Comparison of ENCODE assay signal across 13 mouse cellular contexts in the genomic region with DNA sequence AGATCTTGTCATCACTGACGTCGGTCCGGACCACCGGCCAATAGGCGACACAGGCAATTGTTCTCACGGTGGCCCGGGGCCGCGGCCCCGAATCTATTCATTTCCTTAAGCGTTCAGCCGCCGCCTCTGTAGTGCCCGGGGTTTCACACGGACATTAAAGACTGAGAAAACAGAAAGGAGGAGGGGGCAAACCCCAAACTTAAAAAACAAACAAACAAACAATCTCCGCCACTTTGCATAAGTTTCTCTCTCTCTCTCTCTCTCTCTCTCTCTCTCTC. TPM values are rescaled to one million over a fixed set of nuclear protein-coding genes. Genes with fewer than 3 reads are reported as not detected.
DNase-seq lines count a peak whose midpoint lies in the region; ATAC-seq and TF ChIP-seq lines count a peak whose summit lies in the region.
"Had no signal": no experiment of that assay in that cellular context is flagged by ENCODE, and none has a peak within 500 bp of the region (broad histone marks: within the 10 kb centered on the region; RNA-seq: fewer than 3 reads in every experiment).

No protein-coding gene starts in this region.

- H3K9ac ChIP-seq in forebrain, embryonic 16.5 days (replicated peaks; ENCODE audit: low read depth, low read length) = no peak overlapping the region
- H3K9ac ChIP-seq in midbrain, embryonic 15.5 days = no peak overlapping the region
- H3K9ac ChIP-seq in heart, embryonic 12.5 days = no peak overlapping the region
- H3K9ac ChIP-seq: limb, embryonic 13.5 days had no signal

- peak overlapping the region; percentile 48 for H3K4me2 ChIP-seq in forebrain, embryonic 16.5 days (ENCODE audit: low read length)
- H3K4me2 ChIP-seq in midbrain, embryonic 15.5 days = peak overlapping the region; percentile 66
- no peak overlapping the region for H3K4me2 ChIP-seq in heart, embryonic 12.5 days

- no peaks in the 10 kb centered on the region for H3K9me3 ChIP-seq in forebrain, embryonic 16.5 days (ENCODE audit: control insufficient read depth, low read length)
- no peaks in the 10 kb centered on the region for H3K9me3 ChIP-seq in midbrain, embryonic 15.5 days
- no peaks in the 10 kb centered on the region for H3K9me3 ChIP-seq in heart, embryonic 12.5 days (replicated peaks)
- H3K9me3 ChIP-seq: limb, embryonic 13.5 days had no signal

- H3K27me3 ChIP-seq in forebrain, embryonic 16.5 days (replicated peaks; ENCODE audit: control insufficient read depth, insufficient read depth, low read length) = peaks cover 60% of the 10 kb centered on the region
- peaks cover 58% of the 10 kb centered on the region for H3K27me3 ChIP-seq in midbrain, embryonic 15.5 days (replicated peaks)
- peaks cover 9% of the 10 kb centered on the region; the same call in 1 of the 2 replicates for H3K27me3 ChIP-seq in thymus, adult 2 months (ENCODE audit: control insufficient read depth, insufficient read depth, low read length)
- peaks cover 88% of the 10 kb centered on the region for H3K27me3 ChIP-seq in heart, embryonic 12.5 days (replicated peaks)

- ATAC-seq in forebrain, embryonic 16.5 days = peak; percentile 41; the same call in 1 of the 2 replicates
- ATAC-seq in midbrain, embryonic 15.5 days (replicated peaks) = peak; percentile 69
- ATAC-seq in heart, embryonic 12.5 days (ENCODE audit: insufficient number of reproducible peaks, low FRiP score) = no peak
- ATAC-seq: CD4-positive, CD25-positive, alpha-beta regulatory T cell, adult 4 months had no signal

- no peak for TF ChIP-seq POLR2A in thymus, adult 2 months (IDR thresholded peaks at IDR 0.05; ENCODE audit: control insufficient read depth, extremely low read depth, insufficient read depth, low read length, poor library complexity)

- no peaks in the 10 kb centered on the region for H3K36me3 ChIP-seq in forebrain, embryonic 16.5 days (ENCODE audit: control insufficient read depth, insufficient read depth)
- H3K36me3 ChIP-seq in midbrain, embryonic 15.5 days (replicated peaks) = no peaks in the 10 kb centered on the region
- H3K36me3 ChIP-seq in thymus, adult 2 months (ENCODE audit: control insufficient read depth, insufficient read depth, low read length) = no peaks in the 10 kb centered on the region
- H3K36me3 ChIP-seq in heart, embryonic 12.5 days = no peaks in the 10 kb centered on the region
- H3K36me3 ChIP-seq: limb, embryonic 13.5 days had no signal

- H3K4me1 ChIP-seq in forebrain, embryonic 16.5 days (replicated peaks; ENCODE audit: control insufficient read depth, insufficient read depth, low read length) = peaks cover 15% of the 10 kb centered on the region
- peaks cover 16% of the 10 kb centered on the region for H3K4me1 ChIP-seq in midbrain, embryonic 15.5 days
- no peaks in the 10 kb centered on the region for H3K4me1 ChIP-seq in thymus, adult 2 months (replicated peaks; ENCODE audit: control insufficient read depth, insufficient read depth, low read length)
- H3K4me1 ChIP-seq in heart, embryonic 12.5 days (replicated peaks) = peaks cover 15% of the 10 kb centered on the region; the same call in 1 of the 2 replicates

- no peak for TF ChIP-seq CTCF in thymus, adult 2 months (IDR thresholded peaks at IDR 0.05; ENCODE audit: borderline replicate concordance, control insufficient read depth, extremely low read depth, insufficient read depth, low read length, poor library complexity)

- under 1% methylated on average over 16 of the region's 16 CpGs for whole genome bisulfite sequencing in forebrain, embryonic 16.5 days
- under 1% methylated on average over 16 of the region's 16 CpGs for WGBS in midbrain, embryonic 15.5 days
- 9% methylated on average over 16 of the region's 16 CpGs for WGBS in thymus, adult 2 months
- WGBS in heart, embryonic 12.5 days = 0% methylated on average over 15 of the region's 16 CpGs

- H3K27ac ChIP-seq in forebrain, embryonic 16.5 days (ENCODE audit: low read length) = peak overlapping the region; percentile 83; the same call in 1 of the 2 replicates
- peak overlapping the region; percentile 81 for H3K27ac ChIP-seq in midbrain, embryonic 15.5 days
- H3K27ac ChIP-seq in thymus, adult 2 months (ENCODE audit: control insufficient read depth, insufficient read depth, low read length) = no peak overlapping the region
- H3K27ac ChIP-seq in heart, embryonic 12.5 days (ENCODE audit: poor library complexity, severe bottlenecking) = no peak overlapping the region
- H3K27ac ChIP-seq: kidney, postnatal 0 days; limb, embryonic 13.5 days; stomach, postnatal 0 days had no signal

- H3K4me3 ChIP-seq in forebrain, embryonic 16.5 days (replicated peaks; ENCODE audit: low read length) = peak overlapping the region; percentile 26
- H3K4me3 ChIP-seq in midbrain, embryonic 15.5 days = peak overlapping the region; percentile 28
- no peak overlapping the region for H3K4me3 ChIP-seq in thymus, adult 2 months (ENCODE audit: control insufficient read depth, insufficient read depth, low read length)
- no peak overlapping the region for H3K4me3 ChIP-seq in heart, embryonic 12.5 days
- H3K4me3 ChIP-seq: limb, embryonic 13.5 days had no signal

- peak; percentile 84 for DNase-seq in brain, adult 2 months (ENCODE audit: low read depth, low spot score)
- peak; percentile 83 for DNase-seq in cerebellum, adult 9-11 months
- no peak for DNase-seq in thymus, adult 2 months
- no peak for DNase-seq in adrenal gland, postnatal 14 days
- no peak for DNase-seq in MN1 (ENCODE audit: low spot score)

RNA-seq across cellular contexts. Expression of a gene that starts 12.2 kb away (rescaled TPM):
- 4.5 and 8.0 TPM in 2 replicates for polyA plus RNA-seq in forebrain, embryonic 16.5 days (2015; fragmentation: Nextera tagmentation; extraction: Ambion mirVana)
- polyA plus RNA-seq in midbrain, embryonic 15.5 days (2015; fragmentation: Nextera tagmentation; extraction: Ambion mirVana) = 10.0 and 11.6 TPM in 2 replicates
- polyA plus RNA-seq in thymus, adult 2 months (2012; rRNA removed) = 0.19 and 0.28 TPM in 2 replicates
- total RNA-seq in adrenal gland, postnatal 14 days (2021) = 0.90 TPM in 1 of 2 replicates, not detected in the other
- polyA plus RNA-seq in heart, embryonic 12.5 days (2016; fragmentation: Nextera tagmentation; extraction: Ambion mirVana) = 0.08 TPM in 1 of 2 replicates, not detected in the other
- polyA plus RNA-seq: CD4-positive, CD25-positive, alpha-beta regulatory T cell, adult 4 months; heart, embryonic 14.5 days; kidney, postnatal 0 days; stomach, postnatal 0 days had no signal

RNA-seq across cellular contexts. Expression of a gene that starts 15.6 kb away (rescaled TPM):
- 28.3 and 47.6 TPM in 2 replicates for polyA plus RNA-seq in forebrain, embryonic 16.5 days (2015; fragmentation: Nextera tagmentation; extraction: Ambion mirVana)
- 53.1 and 59.1 TPM in 2 replicates for polyA plus RNA-seq in midbrain, embryonic 15.5 days (2015; fragmentation: Nextera tagmentation; extraction: Ambion mirVana)
- polyA plus RNA-seq in thymus, adult 2 months (2012; rRNA removed) = not detected in 2 replicates
- not detected in 2 replicates for total RNA-seq in adrenal gland, postnatal 14 days (2021)
- polyA plus RNA-seq in heart, embryonic 12.5 days (2016; fragmentation: Nextera tagmentation; extraction: Ambion mirVana) = 0.27 TPM in 1 of 2 replicates, not detected in the other
- polyA plus RNA-seq: heart, embryonic 14.5 days; kidney, postnatal 0 days; stomach, postnatal 0 days had no signal

Comparison
In these comparisons a context has a peak if more than half of its experiments do, and no peak if none do; other contexts are left out.
1. DNase-seq: peak in brain, adult 2 months (single experiment) and cerebellum, adult 9-11 months (single experiment); none in thymus, adult 2 months (single experiment), adrenal gland, postnatal 14 days (single experiment) and MN1 (single experiment).
2. H3K27ac ChIP-seq: peak in forebrain, embryonic 16.5 days (single experiment) and midbrain, embryonic 15.5 days (single experiment); none in thymus, adult 2 months (single experiment) and heart, embryonic 12.5 days (single experiment).
3. H3K4me3 ChIP-seq: peak in forebrain, embryonic 16.5 days (single experiment) and midbrain, embryonic 15.5 days (single experiment); none in thymus, adult 2 months (single experiment) and heart, embryonic 12.5 days (single experiment).
4. RNA of a gene that starts 15.6 kb away (polyA plus RNA-seq): 53.1 to 59.1 TPM in midbrain, embryonic 15.5 days and 28.3 to 47.6 TPM in forebrain, embryonic 16.5 days; 0.27 TPM in heart, embryonic 12.5 days and not detected in thymus, adult 2 months; every median in the first group is over 10 times any median in the second.